Mouse (Mus musculus) myocyte (in vitro differentiated cells): Measurements from ENCODE around the gene Maml1. TPM values are rescaled to one million over a fixed set of nuclear protein-coding genes. Genes with fewer than 3 reads are reported as not detected.

Experiments used
- H3K27me3 ChIP-seq: one replicate; pipeline ENCODE4 v1.6.1; 2011; ENCODE audit not compliant: control insufficient read depth, insufficient read depth, insufficient read length
- H3K36me3 ChIP-seq: one replicate; pipeline ENCODE4 v1.6.1; 2011; ENCODE audit not compliant: control insufficient read depth, insufficient read depth
- H3K4me2 ChIP-seq: one replicate; pipeline ENCODE4 v1.6.1; 2011; ENCODE audit warnings: low read depth, control low read depth
- H3K4me3 ChIP-seq: one replicate; pipeline ENCODE4 v1.5.1; 2011; ENCODE audit warnings: mild to moderate bottlenecking, control low read depth, moderate library complexity
- H3K79me2 ChIP-seq: one replicate; pipeline ENCODE4 v1.6.1; 2011; ENCODE audit not compliant: control insufficient read depth, insufficient read depth
- H3ac ChIP-seq: one replicate; pipeline ENCODE4 v1.6.1; 2011; ENCODE audit not compliant: control insufficient read depth, insufficient read length
- CEBPB ChIP-seq: IDR thresholded peaks from 2 replicates; pipeline ENCODE4 v1.6.1; 2011; ENCODE audit warnings: mild to moderate bottlenecking, moderate library complexity; ENCODE audit not compliant: poor library complexity, insufficient read depth, severe bottlenecking
- E2F4 ChIP-seq: IDR thresholded peaks from one replicate; pipeline ENCODE4 v1.6.1; 2011; ENCODE audit warnings: mild to moderate bottlenecking, control low read depth, moderate library complexity; ENCODE audit not compliant: insufficient read depth
- MAX ChIP-seq: IDR thresholded peaks from one replicate; pipeline ENCODE4 v1.6.1; 2011; ENCODE audit warnings: low read depth, mild to moderate bottlenecking, control low read depth
- MYOD1 ChIP-seq, 3 experiments: IDR thresholded peaks; one replicate each; pipeline ENCODE4 v1.6.1; 2011; ENCODE audit warnings: control low read depth in 2 of 3, low read depth in 2 of 3, mild to moderate bottlenecking in 2 of 3, moderate library complexity in 1 of 3; ENCODE audit not compliant: insufficient read length in 2 of 3, control insufficient read depth in 1 of 3
- MYOG ChIP-seq, 3 experiments: IDR thresholded peaks; one replicate each; pipeline ENCODE4 v1.6.1; 2011; ENCODE audit warnings: control low read depth in 2 of 3, low read depth in 2 of 3, mild to moderate bottlenecking in 2 of 3; ENCODE audit not compliant: insufficient read length in 2 of 3, control insufficient read depth in 1 of 3, insufficient read depth in 1 of 3
- POLR2A ChIP-seq: IDR thresholded peaks from one replicate; pipeline ENCODE4 v1.6.1; 2011; ENCODE audit warnings: low read depth, mild to moderate bottlenecking, control low read depth, moderate library complexity; ENCODE audit not compliant: insufficient read length
- POLR2AphosphoS2 ChIP-seq: IDR thresholded peaks from one replicate; pipeline ENCODE4 v1.6.1; 2011; ENCODE audit warnings: low read depth, control low read depth; ENCODE audit not compliant: insufficient read length
- REST ChIP-seq: IDR thresholded peaks from one replicate; pipeline ENCODE4 v1.6.1; 2011; ENCODE audit warnings: mild to moderate bottlenecking, control low read depth, moderate library complexity; ENCODE audit not compliant: insufficient read depth, insufficient read length
- SRF ChIP-seq: IDR thresholded peaks from one replicate; pipeline ENCODE4 v1.6.1; 2011; ENCODE audit warnings: low read depth; ENCODE audit not compliant: control insufficient read depth, insufficient read length
- TCF12 ChIP-seq: IDR thresholded peaks from one replicate; pipeline ENCODE4 v1.6.1; 2011; ENCODE audit warnings: mild to moderate bottlenecking, control low read depth; ENCODE audit not compliant: poor library complexity, insufficient read depth, severe bottlenecking
- TCF3 ChIP-seq: IDR thresholded peaks from one replicate; pipeline ENCODE4 v1.6.1; 2011; ENCODE audit warnings: low read depth, control low read depth; ENCODE audit not compliant: insufficient read length
- USF1 ChIP-seq: IDR thresholded peaks from one replicate; pipeline ENCODE4 v1.6.1; 2011; ENCODE audit warnings: low read depth, mild to moderate bottlenecking, control low read depth, moderate library complexity
- polyA plus RNA-seq: library from polyadenylated mRNA; unstranded; fragments of >200 nt; fragmentation: generic; extraction: Trizol; gene quantifications from one replicate; pipeline ENCODE4 v1.2.1, GENCODE M21; 2012; ENCODE audit warnings: missing spikeins

The Maml1 gene
- polyA plus RNA-seq, 1 experiment, result 13.7 TPM

GRCm38 (mm10) chr11:50253393-50253792, 38.7 kb downstream of the Maml1 start:
- H3K4me2 ChIP-seq, result peak overlapping the region; percentile 67
- no peaks in the 10 kb centered on the region for H3K27me3 ChIP-seq
- no peak overlapping the region for H3ac ChIP-seq
- H3K79me2 ChIP-seq, result no peaks in the 10 kb centered on the region
- H3K36me3 ChIP-seq, result peaks cover 15% of the 10 kb centered on the region
- TF ChIP-seq SRF (no peak), POLR2AphosphoS2 (no peak), MAX (no peak), TCF12 (no peak), MYOD1 (IDR thresholded peaks at IDR 0.05; ENCODE audit: control insufficient read depth in 1 of 3, insufficient read length in 2 of 3, low read depth in 2 of 3) (peak in 2 of 3 experiments; percentile 52 to 79), MYOG (IDR thresholded peaks at IDR 0.05; ENCODE audit: control insufficient read depth in 1 of 3, insufficient read depth in 1 of 3, insufficient read length in 2 of 3, low read depth in 2 of 3) (peak in 1 of 3 experiments; percentile 25), E2F4 (no peak), POLR2A (no peak), CEBPB (no peak), REST (no peak), TCF3 (no peak), USF1 (no peak)
- H3K4me3 ChIP-seq, result no peak overlapping the region

- TF ChIP-seq MAX, result no peak
- TF ChIP-seq MYOD1 (IDR thresholded peaks at IDR 0.05; ENCODE audit: control insufficient read depth in 1 of 3, insufficient read length in 2 of 3, low read depth in 2 of 3), result peak in 1 of 3 experiments; percentile 8
- Histone ChIP-seq H3K4me2 (peak overlapping the region; percentile 67), H3K4me3 (no peak overlapping the region), H3K36me3 (peaks cover 12% of the 10 kb centered on the region), H3K79me2 (no peaks in the 10 kb centered on the region), H3K27me3 (no peaks in the 10 kb centered on the region), H3ac (no peak overlapping the region)
These were observed 39.3 kb downstream of the Maml1 start for GRCm38 (mm10) chr11:50252684-50253265.

GRCm38 (mm10) chr11:50252166-50252565, 39.9 kb downstream of the Maml1 start:
- Histone ChIP-seq H3K27me3 (no peaks in the 10 kb centered on the region), H3K36me3 (peaks cover 6% of the 10 kb centered on the region), H3K4me2 (peak overlapping the region; percentile 67), H3K4me3 (no peak overlapping the region), H3ac (no peak overlapping the region), H3K79me2 (no peaks in the 10 kb centered on the region)
- no peak for TF ChIP-seq MYOG (IDR thresholded peaks at IDR 0.05; ENCODE audit: control insufficient read depth in 1 of 3, insufficient read depth in 1 of 3, insufficient read length in 2 of 3, low read depth in 2 of 3)
- no peak for TF ChIP-seq USF1
- TF ChIP-seq CEBPB, result no peak
- no peak for TF ChIP-seq TCF3
- TF ChIP-seq REST, result no peak
- no peak for TF ChIP-seq SRF

GRCm38 (mm10) chr11:50248473-50249171, 43.5 kb downstream of the Maml1 start:
- Histone ChIP-seq H3K79me2 (no peaks in the 10 kb centered on the region), H3ac (no peak overlapping the region), H3K36me3 (no peaks in the 10 kb centered on the region), H3K4me2 (no peak overlapping the region), H3K4me3 (no peak overlapping the region), H3K27me3 (no peaks in the 10 kb centered on the region)
- TF ChIP-seq SRF (no peak), REST (no peak), TCF3 (no peak), E2F4 (no peak), CEBPB (no peak), MYOD1 (IDR thresholded peaks at IDR 0.05; ENCODE audit: control insufficient read depth in 1 of 3, insufficient read length in 2 of 3, low read depth in 2 of 3) (no peak), MAX (no peak), TCF12 (no peak), USF1 (no peak), MYOG (IDR thresholded peaks at IDR 0.05; ENCODE audit: control insufficient read depth in 1 of 3, insufficient read depth in 1 of 3, insufficient read length in 2 of 3, low read depth in 2 of 3) (no peak), POLR2AphosphoS2 (no peak), POLR2A (no peak)

GRCm38 (mm10) chr11:50245269-50245668, 46.8 kb downstream of the Maml1 start:
- TF ChIP-seq POLR2AphosphoS2, result no peak
- no peak for TF ChIP-seq MYOG (IDR thresholded peaks at IDR 0.05; ENCODE audit: control insufficient read depth in 1 of 3, insufficient read depth in 1 of 3, insufficient read length in 2 of 3, low read depth in 2 of 3)
- TF ChIP-seq MAX, result no peak
- TF ChIP-seq E2F4, result no peak
- TF ChIP-seq MYOD1 (IDR thresholded peaks at IDR 0.05; ENCODE audit: control insufficient read depth in 1 of 3, insufficient read length in 2 of 3, low read depth in 2 of 3), result no peak
- no peak for TF ChIP-seq POLR2A
- TF ChIP-seq USF1, result no peak
- no peak for TF ChIP-seq TCF3
- TF ChIP-seq CEBPB, result no peak
- TF ChIP-seq TCF12, result no peak
- TF ChIP-seq SRF, result no peak
- TF ChIP-seq REST, result no peak
- H3K4me3 ChIP-seq, result no peak overlapping the region
- H3K36me3 ChIP-seq, result no peaks in the 10 kb centered on the region
- no peaks in the 10 kb centered on the region for H3K79me2 ChIP-seq
- no peaks in the 10 kb centered on the region for H3K27me3 ChIP-seq
- H3ac ChIP-seq, result no peak overlapping the region
- no peak overlapping the region for H3K4me2 ChIP-seq
